In genomic region chr12:76435084-76435483, GRCm38 (mm10) we compare ENCODE assay signal across 8 mouse cellular contexts. TPM values are rescaled to one million over a fixed set of nuclear protein-coding genes. Genes with fewer than 3 reads are reported as not detected.
DNase-seq lines count a peak whose midpoint lies in the region; ATAC-seq lines count a peak whose summit lies in the region.

No protein-coding gene starts in this region.

- peak overlapping the region; percentile 77 for H3K4me2 ChIP-seq in heart, embryonic 16.5 days (ENCODE audit: low read depth, low read length)
- H3K4me2 ChIP-seq in hindbrain, embryonic 13.5 days, result peak overlapping the region; percentile 45
- H3K4me2 ChIP-seq in midbrain, embryonic 11.5 days, result peak overlapping the region; percentile 46

- DNase-seq in heart, postnatal 36 days, result no peak
- DNase-seq in embryo, embryonic 10 days (ENCODE audit: low spot score), result peak; percentile 29
- peak; percentile 89 for DNase-seq in midbrain, embryonic 11.5 days (ENCODE audit: low spot score, missing footprints)
- DNase-seq in layer of hippocampus, adult 18-20 months (ENCODE audit: low spot score in 2 of 2), result no peak
- no peak for DNase-seq in adrenal gland, adult (ENCODE audit: inconsistent age in 2 of 2, low spot score in 1 of 2)
- DNase-seq in frontal cortex, adult 2 months (ENCODE audit: extremely low spot score in 1 of 2, low spot score in 1 of 2), result no peak

- H3K9me3 ChIP-seq in heart, embryonic 16.5 days (replicated peaks; ENCODE audit: control insufficient read depth, low read length), result no peaks in the 10 kb centered on the region
- H3K9me3 ChIP-seq in hindbrain, embryonic 13.5 days, result no peaks in the 10 kb centered on the region
- H3K9me3 ChIP-seq in midbrain, embryonic 11.5 days (ENCODE audit: control insufficient read depth, low read length), result no peaks in the 10 kb centered on the region

- H3K27me3 ChIP-seq in heart, embryonic 16.5 days (ENCODE audit: control insufficient read depth, insufficient read depth, low read length), result no peaks in the 10 kb centered on the region
- H3K27me3 ChIP-seq in hindbrain, embryonic 13.5 days, result peaks cover 22% of the 10 kb centered on the region
- H3K27me3 ChIP-seq in midbrain, embryonic 11.5 days (ENCODE audit: control insufficient read depth, insufficient read depth, low read length), result no peaks in the 10 kb centered on the region; the same call in 1 of the 2 replicates

- WGBS in heart, embryonic 16.5 days, result 5% methylated on average over 17 of the region's 17 CpGs
- 5% methylated on average over 17 of the region's 17 CpGs for WGBS in hindbrain, embryonic 13.5 days
- WGBS in midbrain, embryonic 11.5 days, result 3% methylated on average over 17 of the region's 17 CpGs

- H3K9ac ChIP-seq in heart, embryonic 16.5 days (ENCODE audit: low read length), result peak overlapping the region; percentile 62
- H3K9ac ChIP-seq in hindbrain, embryonic 13.5 days, result peak overlapping the region; percentile 46; the same call in 1 of the 2 replicates
- H3K9ac ChIP-seq in midbrain, embryonic 11.5 days (ENCODE audit: low read length), result peak overlapping the region; percentile 45

- ATAC-seq in heart, embryonic 16.5 days (replicated peaks; ENCODE audit: extremely low read depth, insufficient read depth, low FRiP score), result no peak
- ATAC-seq in hindbrain, embryonic 13.5 days (ENCODE audit: low FRiP score), result no peak
- 0 out of 2 replicates have a peak, but pooled peaks have one; percentile 35 for ATAC-seq in midbrain, embryonic 11.5 days (ENCODE audit: low FRiP score)

- intact Hi-C loops in heart, postnatal 36 days (cut with DNase I), result no loop called here

- H3K4me3 ChIP-seq in heart, embryonic 16.5 days (ENCODE audit: low read length), result peak overlapping the region; percentile 53
- H3K4me3 ChIP-seq in hindbrain, embryonic 13.5 days, result peak overlapping the region; percentile 27
- peak overlapping the region; percentile 27; the same call in 1 of the 2 replicates for H3K4me3 ChIP-seq in midbrain, embryonic 11.5 days (ENCODE audit: low read depth, low read length)

- peaks cover 16% of the 10 kb centered on the region for H3K4me1 ChIP-seq in heart, embryonic 16.5 days (ENCODE audit: control insufficient read depth, insufficient read depth, low read length)
- peaks cover 7% of the 10 kb centered on the region for H3K4me1 ChIP-seq in hindbrain, embryonic 13.5 days (replicated peaks)
- H3K4me1 ChIP-seq in midbrain, embryonic 11.5 days (ENCODE audit: control insufficient read depth, insufficient read depth, low read length), result peaks cover 4% of the 10 kb centered on the region; the same call in 1 of the 2 replicates

- no peaks in the 10 kb centered on the region for H3K36me3 ChIP-seq in heart, embryonic 16.5 days (ENCODE audit: control insufficient read depth, insufficient read depth)
- H3K36me3 ChIP-seq in hindbrain, embryonic 13.5 days, result no peaks in the 10 kb centered on the region
- H3K36me3 ChIP-seq in midbrain, embryonic 11.5 days (ENCODE audit: control insufficient read depth, insufficient read depth, low read length), result no peaks in the 10 kb centered on the region

- no peak overlapping the region for H3K27ac ChIP-seq in heart, embryonic 16.5 days (ENCODE audit: low read length)
- H3K27ac ChIP-seq in hindbrain, embryonic 13.5 days, result no peak overlapping the region
- H3K27ac ChIP-seq in midbrain, embryonic 11.5 days (ENCODE audit: low read depth, low read length), result no peak overlapping the region

RNA-seq across cellular contexts. Expression of gene Ppp1r36, which starts 17.7 kb away (rescaled TPM):
- polyA plus RNA-seq in heart, embryonic 16.5 days (2015; fragmentation: Nextera tagmentation; extraction: Ambion mirVana), result 2.1 and 2.6 TPM in 2 replicates
- not detected for total RNA-seq in heart, postnatal 36 days (2021)
- 0.84 and 2.2 TPM in 2 replicates for polyA plus RNA-seq in hindbrain, embryonic 13.5 days (2015; fragmentation: Nextera tagmentation; extraction: Ambion mirVana)
- 0.39 and 0.51 TPM in 2 replicates for polyA plus RNA-seq in midbrain, embryonic 11.5 days (2014; fragmentation: Nextera tagmentation; extraction: Ambion mirVana)
- total RNA-seq in layer of hippocampus, adult 18-20 months (2021), result 1 to 10 TPM; 1.5 to 1.9 TPM
- polyA plus RNA-seq in frontal cortex, adult 2 months (2012; rRNA removed), result 1.5 and 1.8 TPM in 2 replicates

RNA-seq across cellular contexts. Expression of gene Hspa2, which starts 31.1 kb away (rescaled TPM):
- 15.8 and 16.0 TPM in 2 replicates for polyA plus RNA-seq in heart, embryonic 16.5 days (2015; fragmentation: Nextera tagmentation; extraction: Ambion mirVana)
- 1 to 10 TPM; 5.7 to 7.8 TPM for total RNA-seq in heart, postnatal 36 days (2021)
- 7.1 and 8.3 TPM in 2 replicates for polyA plus RNA-seq in hindbrain, embryonic 13.5 days (2015; fragmentation: Nextera tagmentation; extraction: Ambion mirVana)
- polyA plus RNA-seq in midbrain, embryonic 11.5 days (2014; fragmentation: Nextera tagmentation; extraction: Ambion mirVana), result 5.1 and 7.0 TPM in 2 replicates
- 100 to 1,000 TPM; 122 to 125 TPM for total RNA-seq in layer of hippocampus, adult 18-20 months (2021)
- polyA plus RNA-seq in frontal cortex, adult 2 months (2012; rRNA removed), result 64.5 and 73.2 TPM in 2 replicates

Comparison
In these comparisons a context has a peak if more than half of its experiments do, and no peak if none do; other contexts are left out.
1. DNase-seq: peak in embryo, embryonic 10 days (single experiment) and midbrain, embryonic 11.5 days (single experiment); none in heart, postnatal 36 days (0 of 2), layer of hippocampus, adult 18-20 months (0 of 2), adrenal gland, adult (0 of 2) and frontal cortex, adult 2 months (0 of 2).
2. Peak in every context shown above with its lines, with median percentiles within 50 percentile points of each other: H3K4me2 ChIP-seq, H3K4me3 ChIP-seq and H3K9ac ChIP-seq.